In genomic region chr15:93275623-93276022, GRCm38 (mm10) we compare ENCODE assay signal across 8 mouse cellular contexts. TPM values are rescaled to one million over a fixed set of nuclear protein-coding genes. Genes with fewer than 3 reads are reported as not detected.
DNase-seq lines count a peak whose midpoint lies in the region; ATAC-seq and TF ChIP-seq lines count a peak whose summit lies in the region.

No protein-coding gene starts in this region.

- peak overlapping the region; percentile 85 for H3K4me2 ChIP-seq in heart, postnatal 0 days (ENCODE audit: low read depth, low read length)
- peak overlapping the region; percentile 91 for H3K4me2 ChIP-seq in liver, embryonic 13.5 days

- H3K4me3 ChIP-seq in heart, postnatal 0 days (ENCODE audit: low read depth, low read length), result peak overlapping the region; percentile 86
- peak overlapping the region; percentile 84 for H3K4me3 ChIP-seq in liver, embryonic 13.5 days (replicated peaks)

- no peak for TF ChIP-seq EP300 in heart, postnatal 0 days (IDR thresholded peaks at IDR 0.05; ENCODE audit: low read depth)

- peaks cover 25% of the 10 kb centered on the region for H3K4me1 ChIP-seq in heart, postnatal 0 days (ENCODE audit: control insufficient read depth, insufficient read depth)
- H3K4me1 ChIP-seq in liver, embryonic 13.5 days (replicated peaks), result peaks cover 45% of the 10 kb centered on the region

- H3K27me3 ChIP-seq in heart, postnatal 0 days (ENCODE audit: control insufficient read depth, insufficient read depth, low read length), result no peaks in the 10 kb centered on the region
- no peaks in the 10 kb centered on the region for H3K27me3 ChIP-seq in liver, embryonic 13.5 days

- H3K9me3 ChIP-seq in heart, postnatal 0 days (replicated peaks; ENCODE audit: control insufficient read depth, low read length), result no peaks in the 10 kb centered on the region
- no peaks in the 10 kb centered on the region for H3K9me3 ChIP-seq in liver, embryonic 13.5 days (replicated peaks)

- H3K9ac ChIP-seq in heart, postnatal 0 days (replicated peaks; ENCODE audit: low read depth, low read length), result peak overlapping the region; percentile 49
- H3K9ac ChIP-seq in liver, embryonic 13.5 days, result peak overlapping the region; percentile 78

- ATAC-seq in heart, postnatal 0 days (ENCODE audit: insufficient read depth, low read depth), result peak; percentile 21
- peak; percentile 49 for ATAC-seq in liver, embryonic 13.5 days (ENCODE audit: low read depth)
- peak; percentile 37 for ATAC-seq in neutrophil, adult 5-6 weeks (ENCODE audit: extremely low read depth, insufficient number of reproducible peaks, low FRiP score, poor library complexity, severe bottlenecking)

- no peak for TF ChIP-seq CTCF in heart, postnatal 0 days (IDR thresholded peaks at IDR 0.05; ENCODE audit: low read depth)

- H3K36me3 ChIP-seq in heart, postnatal 0 days (replicated peaks; ENCODE audit: control insufficient read depth, insufficient read depth, low read length), result peaks cover 4% of the 10 kb centered on the region
- H3K36me3 ChIP-seq in liver, embryonic 13.5 days, result peaks cover 7% of the 10 kb centered on the region; the same call in 1 of the 2 replicates

- peak overlapping the region; percentile 83 for H3K27ac ChIP-seq in heart, postnatal 0 days (ENCODE audit: low read depth)
- peak overlapping the region; percentile 90 for H3K27ac ChIP-seq in liver, embryonic 13.5 days

- WGBS in heart, postnatal 0 days, result under 1% methylated on average over 21 of the region's 21 CpGs
- WGBS in liver, embryonic 13.5 days (ENCODE audit: insufficient replicate concordance), result under 1% methylated on average over 21 of the region's 21 CpGs

- peak; percentile 48 for DNase-seq in adrenal gland, postnatal 25 days
- no peak for DNase-seq in adrenal gland, adult (ENCODE audit: inconsistent age in 2 of 2, low spot score in 1 of 2)
- peak; percentile 24 to 25 for DNase-seq in right cerebral cortex, postnatal 36 days (ENCODE audit: low spot score in 2 of 2)
- no peak for DNase-seq in right cerebral cortex, adult 18-20 months
- DNase-seq in heart, postnatal 0 days (ENCODE audit: low spot score), result peak; percentile 13
- DNase-seq in liver, embryonic 13.5 days, result no peak
- DNase-seq in c-Kit-positive CD71-positive TER-119-positive erythroid progenitor cells, embryonic 14.5 days (ENCODE audit: low spot score), result no peak

RNA-seq across cellular contexts. Expression of gene Gxylt1, which starts 0.6 kb away (rescaled TPM):
- 35.6 and 37.9 TPM in 2 replicates for total RNA-seq in adrenal gland, postnatal 25 days (2021)
- total RNA-seq in heart, postnatal 0 days (2014; rRNA removed; ENCODE audit: low replicate concordance), result 3.6 and 9.3 TPM in 2 replicates
- 3.1 and 3.3 TPM in 2 replicates for polyA plus RNA-seq in heart, postnatal 0 days (2015; fragmentation: Nextera tagmentation; extraction: Ambion mirVana)
- 3.3 and 4.1 TPM in 2 replicates for polyA plus RNA-seq in liver, embryonic 13.5 days (2015; fragmentation: Nextera tagmentation; extraction: Ambion mirVana)
- 49.0 and 56.4 TPM in 2 replicates for total RNA-seq in neutrophil, adult 5-6 weeks (2017)

Comparison
In these comparisons a context has a peak if more than half of its experiments do, and no peak if none do; other contexts are left out.
1. DNase-seq: peak in adrenal gland, postnatal 25 days (single experiment), right cerebral cortex, postnatal 36 days (2 of 2) and heart, postnatal 0 days (single experiment); none in adrenal gland, adult (0 of 2), right cerebral cortex, adult 18-20 months (single experiment), liver, embryonic 13.5 days (single experiment) and c-Kit-positive CD71-positive TER-119-positive erythroid progenitor cells, embryonic 14.5 days (single experiment).
2. Peak in every context shown above with its lines, with median percentiles within 50 percentile points of each other: ATAC-seq.